Mouse (Mus musculus) kidney, postnatal 0 days (tissue): Measurements from ENCODE around the gene Nrp2. TPM values are rescaled to one million over a fixed set of nuclear protein-coding genes. Genes with fewer than 3 reads are reported as not detected.

Experiments
- ATAC-seq: fragments of 200-750 bp; cut with Nextera tagmentation; replicated peaks from 2 replicates; pipeline ENCODE4 v1.8.0; 2017; ENCODE audit warnings: low read depth, moderate number of reproducible peaks, moderate TSS enrichment, moderate library complexity; ENCODE audit not compliant: low FRiP score
- DNase-seq: peaks from one replicate; pipeline ENCODE4 v3.0.0-alpha.2; 2016; ENCODE audit warnings: low spot score
- H3K27ac ChIP-seq: fragments of 300-500 bp; sonication (generic); 2 replicates; pipeline ENCODE4 v1.5.1; 2014; ENCODE audit warnings: mild to moderate bottlenecking
- H3K27me3 ChIP-seq: fragments of 300-500 bp; sonication (generic); 2 replicates; pipeline ENCODE4 v1.6.1; 2014; ENCODE audit warnings: low read length, mixed read lengths; ENCODE audit not compliant: insufficient read depth
- H3K36me3 ChIP-seq: fragments of 300-500 bp; sonication (generic); 2 replicates; pipeline ENCODE4 v1.6.1; 2014; ENCODE audit warnings: low read length, mixed read lengths; ENCODE audit not compliant: insufficient read depth
- H3K4me1 ChIP-seq: fragments of 300-500 bp; sonication (generic); replicated peaks from 2 replicates; pipeline ENCODE4 v1.6.1; 2014; ENCODE audit warnings: antibody characterized with exemption, low read length, mixed read lengths; ENCODE audit not compliant: insufficient read depth
- H3K4me2 ChIP-seq: fragments of 300-500 bp; sonication (generic); 2 replicates; pipeline ENCODE4 v1.6.1; 2014; ENCODE audit warnings: mild to moderate bottlenecking, low read length, moderate library complexity, mixed read lengths
- H3K4me3 ChIP-seq: fragments of 300-500 bp; sonication (generic); replicated peaks from 2 replicates; pipeline ENCODE4 v1.5.1; 2014; ENCODE audit warnings: low read depth, low read length
- H3K9ac ChIP-seq: fragments of 300-500 bp; sonication (generic); 2 replicates; pipeline ENCODE4 v1.6.1; 2014; ENCODE audit warnings: low read depth, low read length
- H3K9me3 ChIP-seq: fragments of 300-500 bp; sonication (generic); replicated peaks from 2 replicates; pipeline ENCODE4 v1.6.1; 2016; ENCODE audit warnings: low read length, inconsistent platforms, mixed read lengths
- CTCF ChIP-seq: IDR thresholded peaks from 2 replicates; pipeline ENCODE4 v1.5.1; 2016; ENCODE audit warnings: antibody characterized with exemption, low read depth, mild to moderate bottlenecking, moderate library complexity
- WGBS: fragments of 180-500 bp; shearing (Covaris S2); extraction: QIAGEN DNeasy Blood & Tissue Kit; methylation state at CpG from one replicate; pipeline ENCODE4 v1.1.7; 2014; 5-methylcytosine and 5-hydroxymethylcytosine counted together
- polyA plus RNA-seq: library from polyadenylated mRNA; unstranded; fragments of >200 nt; fragmentation: Nextera tagmentation; extraction: Ambion mirVana; gene quantifications from 2 replicates; pipeline ENCODE4 v1.2.1, GENCODE M21; 2015

The Nrp2 gene
- polyA plus RNA-seq, 1 experiment from 2014 or later, result 5.6 TPM

- DNase-seq, result no peak
- Histone ChIP-seq H3K9ac (no peak overlapping the region), H3K9me3 (no peaks in the 10 kb centered on the region), H3K27ac (no peak overlapping the region), H3K4me3 (no peak overlapping the region), H3K27me3 (no peaks in the 10 kb centered on the region), H3K4me2 (no peak overlapping the region), H3K36me3 (peaks cover 4% of the 10 kb centered on the region; the same call in 1 of the 2 replicates), H3K4me1 (0 out of 2 replicates have a peak, but pooled peaks cover 6% of the 10 kb centered on the region)
- 51% methylated on average over 7 of the region's 7 CpGs for WGBS
- TF ChIP-seq CTCF, result no peak
- no peak for ATAC-seq
Observed at GRCm38 (mm10) chr1:62765171-62765570, 62.1 kb downstream of the Nrp2 start.

DNA sequence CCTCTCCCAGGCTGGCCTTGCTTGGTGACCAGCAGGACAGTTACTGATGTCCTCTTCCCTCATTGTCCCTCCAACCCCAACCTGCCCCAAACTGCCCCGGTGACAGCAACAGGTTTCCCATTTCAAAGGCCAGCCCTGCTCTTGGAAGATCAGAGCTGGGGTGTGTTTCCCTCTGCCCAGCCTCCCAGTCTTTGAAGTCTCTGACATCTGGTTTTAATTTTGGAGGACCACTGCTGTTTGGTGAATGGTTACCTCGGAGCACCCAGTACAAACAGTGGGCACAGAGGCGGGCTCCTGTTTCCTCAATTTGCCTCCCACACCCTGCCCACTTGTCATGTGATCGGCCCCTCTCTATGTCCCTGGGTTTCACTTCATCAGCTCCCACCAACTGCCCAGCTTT is 63.7 kb downstream of the Nrp2 start:
- H3K4me2 ChIP-seq, result peak overlapping the region; percentile 34; the same call in 1 of the 2 replicates
- H3K9ac ChIP-seq, result no peak overlapping the region
- H3K9me3 ChIP-seq, result no peaks in the 10 kb centered on the region
- peak; percentile 65 for ATAC-seq
- 16% methylated on average over 4 of the region's 4 CpGs for WGBS
- 0 out of 2 replicates have a peak overlapping the region, but pooled peaks have one; percentile 31 for H3K27ac ChIP-seq
- H3K4me1 ChIP-seq, result 0 out of 2 replicates have a peak, but pooled peaks cover 6% of the 10 kb centered on the region
- H3K27me3 ChIP-seq, result no peaks in the 10 kb centered on the region
- TF ChIP-seq CTCF, result no peak
- H3K4me3 ChIP-seq, result no peak overlapping the region
- peaks cover 4% of the 10 kb centered on the region; the same call in 1 of the 2 replicates for H3K36me3 ChIP-seq
- DNase-seq, result peak; percentile 81

- DNase-seq (no peak), ATAC-seq (peak; percentile 42; the same call in 1 of the 2 replicates)
- no peak for TF ChIP-seq CTCF
- Histone ChIP-seq H3K4me2 (peak overlapping the region; percentile 34; the same call in 1 of the 2 replicates), H3K27ac (peak overlapping the region; percentile 31; the same call in 1 of the 2 replicates), H3K27me3 (no peaks in the 10 kb centered on the region), H3K4me3 (no peak overlapping the region), H3K4me1 (0 out of 2 replicates have a peak, but pooled peaks cover 6% of the 10 kb centered on the region), H3K9ac (no peak overlapping the region), H3K36me3 (peaks cover 4% of the 10 kb centered on the region; the same call in 1 of the 2 replicates), H3K9me3 (no peaks in the 10 kb centered on the region)
- 60% methylated on average over 9 of the region's 9 CpGs for WGBS
Observed at GRCm38 (mm10) chr1:62767611-62768010, 64.5 kb downstream of the Nrp2 start.

DNA sequence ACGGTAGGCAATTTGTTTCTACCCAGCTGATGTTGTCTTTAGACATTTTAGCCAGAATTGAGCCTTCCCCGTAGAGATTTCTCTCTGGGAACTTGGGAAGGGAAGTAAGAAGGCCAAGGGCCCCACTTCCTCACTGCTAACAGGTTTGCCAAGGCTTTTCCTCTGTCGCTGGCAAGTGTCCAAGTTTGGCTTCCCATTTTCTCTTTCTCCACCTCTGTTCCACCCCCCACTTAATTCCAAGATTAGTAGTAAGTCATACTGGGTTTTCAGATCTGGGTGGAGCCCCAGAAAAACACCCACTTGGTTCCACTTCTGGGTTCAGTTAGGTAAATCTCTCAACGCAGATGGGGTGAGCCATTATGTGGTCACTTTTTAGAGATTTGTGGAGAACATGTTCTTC is 67.5 kb downstream of the Nrp2 start:
- Histone ChIP-seq H3K27me3 (no peaks in the 10 kb centered on the region), H3K9me3 (no peaks in the 10 kb centered on the region), H3K9ac (no peak overlapping the region), H3K4me2 (no peak overlapping the region), H3K4me1 (0 out of 2 replicates have a peak, but pooled peaks cover 6% of the 10 kb centered on the region), H3K4me3 (no peak overlapping the region), H3K36me3 (no peaks in the 10 kb centered on the region), H3K27ac (no peak overlapping the region)
- no peak for ATAC-seq
- TF ChIP-seq CTCF, result no peak
- no peak for DNase-seq
- WGBS, result 69% methylated on average over 4 of the region's 4 CpGs

DNA sequence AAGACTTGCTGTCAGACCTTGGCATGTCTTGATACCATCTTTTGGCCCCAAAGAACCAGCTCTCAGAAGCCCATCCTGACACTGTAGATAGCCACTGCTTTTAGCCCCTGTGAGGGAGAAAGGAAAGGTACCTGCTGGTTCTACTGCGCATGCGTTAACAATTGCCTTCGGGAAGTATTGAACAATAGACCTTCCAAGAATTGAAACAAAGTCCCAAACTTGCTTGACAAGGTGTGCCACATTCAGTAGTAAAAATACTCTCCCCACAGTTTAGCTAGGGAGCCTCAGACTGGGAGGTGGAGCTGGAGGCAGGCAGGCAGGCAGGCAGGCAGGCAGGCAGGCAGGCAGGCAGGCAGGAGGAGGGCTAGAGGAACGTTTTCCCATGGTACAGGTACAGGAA is 69.3 kb downstream of the Nrp2 start:
- ATAC-seq, result no peak
- 75% methylated on average over 4 of the region's 4 CpGs for WGBS

GRCm38 (mm10) chr1:62773105-62773920 is 70.2 kb downstream of the Nrp2 start:
- no peak for ATAC-seq
- peaks cover 9% of the 10 kb centered on the region for H3K4me1 ChIP-seq
- H3K9me3 ChIP-seq, result no peaks in the 10 kb centered on the region
- no peaks in the 10 kb centered on the region for H3K36me3 ChIP-seq
- no peak overlapping the region for H3K4me3 ChIP-seq
- no peak overlapping the region for H3K4me2 ChIP-seq
- H3K27ac ChIP-seq, result no peak overlapping the region
- DNase-seq, result no peak
- WGBS, result 73% methylated on average over 10 of the region's 10 CpGs
- no peak overlapping the region for H3K9ac ChIP-seq
- TF ChIP-seq CTCF, result no peak
- H3K27me3 ChIP-seq, result no peaks in the 10 kb centered on the region

More for the DNA sequence above, 69.3 kb downstream of the Nrp2 start:
- DNase-seq, result no peak
- no peak for TF ChIP-seq CTCF
- no peak overlapping the region for H3K4me2 ChIP-seq
- no peaks in the 10 kb centered on the region for H3K36me3 ChIP-seq
- no peak overlapping the region for H3K4me3 ChIP-seq
- no peak overlapping the region for H3K9ac ChIP-seq
- no peak overlapping the region for H3K27ac ChIP-seq
- H3K9me3 ChIP-seq, result no peaks in the 10 kb centered on the region
- no peaks in the 10 kb centered on the region for H3K27me3 ChIP-seq
- peaks cover 11% of the 10 kb centered on the region for H3K4me1 ChIP-seq
